Mouse (Mus musculus) G1E (cell line): Measurements from ENCODE around the gene Gse1. TPM values are rescaled to one million over a fixed set of nuclear protein-coding genes. Genes with fewer than 3 reads are reported as not detected.

Source experiments
- ATAC-seq: 2 replicates; pipeline ENCODE4 v1.8.0; 2016; ENCODE audit warnings: mild to moderate bottlenecking; ENCODE audit not compliant: insufficient number of reproducible peaks, poor library complexity, low FRiP score, severe bottlenecking; ENCODE audit errors: extremely low read depth
- DNase-seq: peaks from one replicate; pipeline ENCODE4 v3.0.0; 2012; ENCODE audit warnings: low spot score
- H3K27me3 ChIP-seq: 2 replicates; pipeline ENCODE4 v1.6.1; 2012; ENCODE audit warnings: mild to moderate bottlenecking, low read length, inconsistent platforms; ENCODE audit not compliant: insufficient read depth
- H3K36me3 ChIP-seq: replicated peaks from 2 replicates; pipeline ENCODE3; 2012; ENCODE audit warnings: mild to moderate bottlenecking, inconsistent platforms
- H3K4me1 ChIP-seq: 2 replicates; pipeline ENCODE4 v1.6.1; 2012; ENCODE audit warnings: low read depth, low read length, inconsistent platforms, mixed read lengths; ENCODE audit not compliant: insufficient read depth
- H3K4me3 ChIP-seq: 2 replicates; pipeline ENCODE4 v1.5.1; 2012; ENCODE audit warnings: low read depth, mild to moderate bottlenecking, inconsistent platforms, low read length, moderate library complexity, mixed read lengths
- H3K9me3 ChIP-seq: replicated peaks from 2 replicates; pipeline ENCODE4 v1.6.1; 2012; ENCODE audit warnings: inconsistent platforms
- CTCF ChIP-seq: IDR thresholded peaks from 2 replicates; pipeline ENCODE4 v1.5.1; 2012; ENCODE audit warnings: low read depth, low read length, inconsistent platforms, mixed read lengths
- GATA1 ChIP-seq: IDR thresholded peaks from 2 replicates; pipeline ENCODE4 v1.6.1; 2012; ENCODE audit warnings: borderline replicate concordance, low read length, inconsistent platforms, mixed read lengths
- GATA2 ChIP-seq: IDR thresholded peaks from 2 replicates; pipeline ENCODE4 v1.6.1; 2012; ENCODE audit warnings: low read depth, low read length, inconsistent platforms, borderline replicate concordance
- POLR2AphosphoS5 ChIP-seq: IDR thresholded peaks from 2 replicates; pipeline ENCODE4 v1.6.1; 2012; ENCODE audit warnings: low read depth, low read length, inconsistent platforms; ENCODE audit not compliant: insufficient replicate concordance
- TAL1 ChIP-seq: conservative IDR thresholded peaks from 2 replicates; pipeline ENCODE4 v1.6.1; 2012; ENCODE audit warnings: low read depth, low read length, inconsistent platforms, mixed read lengths
- polyA plus RNA-seq: library from polyadenylated mRNA; stranded (reverse); fragments of >175 nt; gene quantifications from 2 replicates; pipeline ENCODE4 v1.2.3, GENCODE M21; 2012
- total RNA-seq, 2 experiments: library from RNA; stranded (forward) in 1 of 2; stranded (reverse) in 1 of 2; fragments of 200-1000 nt in 1 of 2; fragments of >200 nt in 1 of 2; fragmentation: Nextera tagmentation in 1 of 2; gene quantifications; 2 replicates each; pipeline ENCODE4 v1.2.3; 2014 to 2017

Gse1 gene
- total and polyA plus RNA-seq, 3 experiments = 6.3 to 106 (median 48.4) TPM

DNA sequence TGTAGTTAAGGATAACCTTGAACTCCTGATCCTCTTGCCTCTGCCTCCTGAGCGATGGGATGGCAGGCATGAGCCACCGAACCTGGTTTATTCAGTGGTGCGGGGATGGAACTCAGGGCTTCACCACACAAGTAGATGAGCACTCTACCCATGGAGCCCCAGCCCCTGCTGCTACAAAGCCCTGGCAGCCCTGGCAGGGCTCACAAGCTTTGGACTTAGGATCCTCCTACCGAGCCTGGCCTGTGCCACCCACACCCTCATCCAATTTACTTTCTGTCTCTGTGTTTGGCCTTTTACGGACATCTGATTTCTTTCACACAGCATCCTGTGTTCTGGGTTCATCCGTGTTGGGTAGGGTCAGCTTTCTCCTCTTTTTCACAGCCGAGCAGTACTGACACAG, 88.5 kb downstream of the Gse1 start:
- no peak for ATAC-seq
- no peaks in the 10 kb centered on the region for H3K9me3 ChIP-seq
- H3K4me3 ChIP-seq = no peak overlapping the region

DNA sequence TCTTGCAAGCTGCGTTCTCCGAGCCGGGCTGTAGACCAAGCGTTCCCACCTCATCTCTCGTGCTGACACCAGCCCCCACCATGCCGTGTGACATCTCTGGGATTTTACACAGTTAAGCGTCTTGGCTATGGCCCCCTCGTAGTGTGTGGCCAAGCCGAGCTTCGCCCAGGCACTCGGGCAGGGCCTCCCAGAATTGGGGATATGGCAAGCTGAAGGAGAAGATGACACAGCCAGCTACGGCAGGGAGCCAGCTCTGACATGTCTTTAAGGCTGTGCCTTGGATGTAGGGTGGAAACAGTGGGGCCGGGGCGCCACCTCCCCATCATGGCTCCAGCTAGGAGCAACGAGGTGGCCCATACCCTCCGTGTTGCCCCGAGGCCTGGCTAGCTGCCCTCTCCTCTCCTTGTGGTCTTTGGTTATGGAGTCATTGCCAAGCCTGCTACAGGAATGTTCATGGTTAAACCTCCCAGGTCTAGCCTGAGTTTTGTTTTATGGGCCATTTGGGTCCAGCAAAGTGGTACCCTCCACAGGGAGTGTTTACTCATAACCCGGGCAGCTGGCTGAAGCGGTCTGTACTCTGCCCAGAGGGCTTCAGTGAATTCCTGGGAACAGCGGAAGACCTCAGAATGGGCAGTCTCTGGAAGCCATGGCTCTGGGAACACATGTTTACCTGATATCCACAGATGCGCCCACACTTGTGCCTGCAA, 89.0 kb downstream of the Gse1 start:
- Histone ChIP-seq H3K4me3 (no peak overlapping the region), H3K4me1 (peaks cover under 1% of the 10 kb centered on the region; the same call in 1 of the 2 replicates), H3K27me3 (peaks cover 38% of the 10 kb centered on the region), H3K9me3 (no peaks in the 10 kb centered on the region), H3K36me3 (no peaks in the 10 kb centered on the region)
- DNase-seq (no peak), ATAC-seq (no peak)
- TF ChIP-seq GATA1 (no peak), GATA2 (no peak), CTCF (no peak), TAL1 (no peak), POLR2AphosphoS5 (no peak)

More for the DNA sequence above, 88.5 kb downstream of the Gse1 start:
- peaks cover 42% of the 10 kb centered on the region for H3K27me3 ChIP-seq
- DNase-seq = no peak
- no peak for TF ChIP-seq CTCF
- no peak for TF ChIP-seq POLR2AphosphoS5
- TF ChIP-seq GATA2 = no peak
- peaks cover 2% of the 10 kb centered on the region; the same call in 1 of the 2 replicates for H3K4me1 ChIP-seq
- no peaks in the 10 kb centered on the region for H3K36me3 ChIP-seq

- no peaks in the 10 kb centered on the region for H3K4me1 ChIP-seq
- H3K36me3 ChIP-seq = no peaks in the 10 kb centered on the region
- peaks cover 44% of the 10 kb centered on the region for H3K27me3 ChIP-seq
- TF ChIP-seq TAL1 = no peak
- no peak for TF ChIP-seq GATA2
- TF ChIP-seq POLR2AphosphoS5 = no peak
- no peak for TF ChIP-seq CTCF
- no peak for TF ChIP-seq GATA1
- ATAC-seq (no peak), DNase-seq (no peak)
- H3K4me3 ChIP-seq = no peak overlapping the region
- no peaks in the 10 kb centered on the region for H3K9me3 ChIP-seq
These were observed 90.3 kb downstream of the Gse1 start for GRCm38 (mm10) chr8:120318476-120318991.

GRCm38 (mm10) chr8:120319449-120319848, 91.2 kb downstream of the Gse1 start:
- Histone ChIP-seq H3K4me1 (no peaks in the 10 kb centered on the region), H3K9me3 (no peaks in the 10 kb centered on the region), H3K27me3 (peaks cover 46% of the 10 kb centered on the region), H3K4me3 (no peak overlapping the region), H3K36me3 (no peaks in the 10 kb centered on the region)
- TF ChIP-seq GATA1 = no peak
- TF ChIP-seq CTCF = peak; percentile 99
- DNase-seq (peak; percentile 56), ATAC-seq (peak; percentile 43; the same call in 1 of the 2 replicates)

DNA sequence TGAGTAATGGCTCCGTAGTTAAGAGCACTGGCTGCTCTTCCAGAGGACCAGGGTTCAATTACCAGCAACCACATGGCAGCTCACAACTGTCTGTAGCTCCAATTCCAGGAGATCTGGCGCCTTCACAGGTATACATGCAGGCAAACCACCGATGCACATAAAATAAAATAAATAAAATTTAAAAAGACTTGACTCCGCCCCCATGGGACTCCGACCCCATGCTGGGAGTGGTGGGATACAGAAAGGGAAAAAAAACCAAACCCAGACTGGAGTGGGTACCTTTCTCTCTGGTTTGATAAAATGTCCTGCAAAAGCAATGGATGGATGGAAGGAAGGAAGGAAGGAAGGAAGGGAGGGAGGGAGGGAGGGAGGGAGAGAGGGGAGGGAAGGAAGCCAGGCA, 91.9 kb downstream of the Gse1 start:
- no peak for TF ChIP-seq CTCF
- DNase-seq (no peak), ATAC-seq (no peak)
- peaks cover 50% of the 10 kb centered on the region for H3K27me3 ChIP-seq
- no peak overlapping the region for H3K4me3 ChIP-seq
- no peaks in the 10 kb centered on the region for H3K36me3 ChIP-seq
- no peaks in the 10 kb centered on the region for H3K4me1 ChIP-seq
- H3K9me3 ChIP-seq = no peaks in the 10 kb centered on the region

- peaks cover 51% of the 10 kb centered on the region for H3K27me3 ChIP-seq
- DNase-seq = no peak
- TF ChIP-seq POLR2AphosphoS5 (no peak), CTCF (peak; percentile 31)
- ATAC-seq = no peak
- H3K4me1 ChIP-seq = 0 out of 2 replicates have a peak, but pooled peaks cover 4% of the 10 kb centered on the region
- no peak overlapping the region for H3K4me3 ChIP-seq
- no peaks in the 10 kb centered on the region for H3K9me3 ChIP-seq
- H3K36me3 ChIP-seq = no peaks in the 10 kb centered on the region
These were observed 93.5 kb downstream of the Gse1 start for GRCm38 (mm10) chr8:120321724-120322123.

- H3K4me1 ChIP-seq = 0 out of 2 replicates have a peak, but pooled peaks cover 4% of the 10 kb centered on the region
- TF ChIP-seq CTCF (no peak), TAL1 (no peak), GATA2 (no peak), GATA1 (no peak), POLR2AphosphoS5 (no peak)
These were observed 94.7 kb downstream of the Gse1 start for GRCm38 (mm10) chr8:120322956-120323448.

More at GRCm38 (mm10) chr8:120322956-120323448, 94.7 kb downstream of the Gse1 start:
- peaks cover 48% of the 10 kb centered on the region for H3K27me3 ChIP-seq
- no peaks in the 10 kb centered on the region for H3K36me3 ChIP-seq
- DNase-seq (no peak), ATAC-seq (no peak)
- H3K9me3 ChIP-seq = no peaks in the 10 kb centered on the region
- no peak overlapping the region for H3K4me3 ChIP-seq
